Mouse (Mus musculus): ENCODE measurements around the gene Mllt3.

The Mllt3 gene

DNA sequence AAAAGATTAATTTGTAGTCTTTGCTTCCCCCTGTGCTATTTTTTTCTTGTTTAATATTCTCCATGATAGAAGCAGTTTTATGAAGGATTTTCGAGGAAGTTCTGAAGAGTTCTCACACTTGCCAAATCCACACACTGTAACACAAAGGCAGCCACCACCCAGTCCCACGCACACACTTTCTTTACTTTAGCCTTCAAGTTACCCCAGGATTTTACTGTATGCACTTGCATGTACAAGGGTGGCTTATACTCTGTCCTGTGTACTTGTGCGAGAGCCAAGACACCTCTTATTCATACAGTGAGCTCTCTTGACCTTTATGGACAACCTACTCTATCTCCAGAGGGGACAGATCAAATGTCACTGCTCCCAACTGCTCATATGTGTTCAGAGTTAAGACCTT, 209.5 kb downstream of the Mllt3 start:
- DNase-seq (ENCODE audit: low spot score), result no peak

DNA sequence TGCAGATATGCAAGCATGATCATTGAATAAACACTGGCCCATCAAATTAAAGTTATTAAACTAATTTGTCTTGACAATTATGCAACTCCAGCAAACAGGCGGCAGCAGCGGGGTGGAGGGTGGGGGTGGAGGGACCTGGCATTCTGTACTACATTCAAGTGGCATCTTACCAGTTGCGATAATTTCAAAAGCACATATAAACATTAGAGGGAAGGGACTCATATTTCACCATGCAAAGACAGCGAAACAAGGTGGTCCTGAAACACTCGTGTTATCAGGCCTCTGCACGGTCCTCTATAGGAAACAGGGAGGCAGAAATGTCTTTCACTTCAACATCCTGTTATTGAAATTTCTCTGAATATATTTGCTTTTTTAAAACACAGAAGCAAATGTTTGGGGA, 210.0 kb downstream of the Mllt3 start:
- DNase-seq (ENCODE audit: low spot score), result no peak

DNA sequence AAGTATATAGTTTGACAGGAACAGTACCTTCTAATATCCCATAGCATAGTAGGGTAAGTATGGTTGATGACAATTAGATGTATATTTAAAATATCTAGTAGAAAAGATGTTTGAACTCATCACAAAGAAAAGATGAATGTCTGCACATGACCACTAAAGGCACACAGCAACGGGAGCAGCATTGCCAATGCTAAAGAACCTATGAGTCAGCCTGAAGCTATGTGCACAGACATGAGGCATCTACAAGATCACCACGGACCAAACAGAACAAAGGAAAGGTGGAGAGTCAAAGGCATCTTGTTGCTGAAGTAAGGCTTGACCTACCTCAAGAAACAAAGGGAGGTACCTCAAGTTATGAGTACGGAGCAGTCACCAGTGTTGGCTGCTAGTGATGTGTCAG, 212.3 kb downstream of the Mllt3 start:
- DNase-seq (ENCODE audit: low spot score), result no peak

DNA sequence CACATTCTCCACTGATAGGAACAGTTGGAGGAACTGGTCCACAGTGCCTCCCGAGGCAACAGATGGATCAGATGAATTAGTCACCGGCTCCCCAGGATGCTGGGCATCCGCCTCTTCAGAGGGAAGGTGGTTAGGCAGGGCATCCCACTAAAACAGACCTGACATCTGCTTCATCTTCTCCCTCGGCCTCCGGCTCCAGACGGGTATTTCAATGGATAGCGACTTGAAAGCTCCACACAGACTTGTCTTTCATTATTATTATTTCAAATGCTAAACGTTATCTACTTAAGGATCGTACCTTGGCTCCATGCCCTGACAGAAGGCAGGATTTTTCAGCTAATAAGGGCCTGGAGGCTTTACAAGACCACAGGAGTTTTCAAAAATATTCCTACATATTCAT, 214.0 kb downstream of the Mllt3 start:
- no peak for DNase-seq (ENCODE audit: low spot score)

DNA sequence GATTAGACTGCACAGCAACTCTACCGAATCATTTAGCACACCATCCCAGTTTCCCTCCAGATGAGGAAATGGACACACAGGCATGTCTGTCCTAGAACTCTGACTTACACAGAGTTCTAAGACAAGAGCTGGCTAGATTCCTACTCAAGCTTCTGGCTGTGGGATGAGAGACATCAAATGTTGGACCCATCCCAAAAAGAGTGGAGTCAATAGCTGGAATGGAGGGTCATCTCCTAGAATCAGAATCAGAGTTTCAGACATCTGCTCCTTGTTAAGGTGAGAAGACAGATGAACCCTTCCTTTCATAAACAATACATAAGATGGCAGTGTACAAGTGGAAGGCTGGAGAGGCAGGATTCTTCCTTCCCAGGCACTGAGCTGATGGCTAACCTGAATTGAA, 214.9 kb downstream of the Mllt3 start:
- DNase-seq (ENCODE audit: low spot score), result no peak

DNA sequence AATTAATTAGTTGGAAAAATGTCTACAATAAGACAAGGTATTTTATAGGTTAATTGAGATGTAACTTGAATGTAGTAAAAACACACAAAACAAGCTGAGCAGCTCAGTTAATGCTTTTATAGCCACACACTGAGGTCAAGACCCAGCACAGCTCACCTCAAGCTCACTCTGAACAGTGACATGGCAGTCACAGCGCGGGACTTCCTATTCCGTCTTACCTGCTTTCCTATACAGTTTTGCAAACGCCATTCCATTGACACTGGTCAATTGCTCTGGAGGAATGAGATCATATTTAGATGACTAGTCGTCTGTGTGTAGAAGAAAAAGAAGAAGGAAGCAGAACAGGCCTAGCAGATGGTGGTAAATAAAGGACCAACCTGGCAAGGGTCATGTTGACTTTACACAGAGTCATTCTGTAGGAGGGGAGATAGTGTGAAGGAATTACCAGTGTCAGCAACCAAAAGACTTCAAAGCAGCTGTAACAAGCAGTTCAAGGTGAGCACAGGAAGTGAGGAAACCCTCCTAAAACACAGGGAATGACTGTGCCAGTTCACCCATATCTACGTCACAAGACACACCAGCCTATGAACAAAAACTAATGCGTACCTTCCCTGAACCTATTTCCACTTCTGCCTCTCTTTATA, 217.6 kb downstream of the Mllt3 start:
- DNase-seq (ENCODE audit: low spot score), result no peak

DNA sequence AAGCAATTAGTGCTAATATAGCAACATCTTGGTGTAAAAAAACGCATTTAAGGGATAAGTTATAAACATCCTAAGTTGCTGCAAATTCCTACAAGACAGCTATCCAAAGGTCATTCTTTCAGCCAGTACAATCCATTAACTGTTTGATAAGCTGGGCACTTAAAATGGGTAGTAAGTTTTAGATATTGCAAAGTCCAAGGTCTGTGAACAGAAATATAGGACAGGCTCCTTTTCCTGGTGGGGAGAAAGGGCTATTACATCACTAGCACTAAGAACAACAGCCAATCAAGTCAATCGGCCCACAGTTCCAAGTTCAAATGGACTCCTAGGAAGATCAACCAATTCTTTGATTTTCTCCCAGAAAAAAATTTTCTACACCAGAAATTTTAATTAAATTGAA, 221.3 kb downstream of the Mllt3 start:
- no peak for DNase-seq (ENCODE audit: low spot score)

DNA sequence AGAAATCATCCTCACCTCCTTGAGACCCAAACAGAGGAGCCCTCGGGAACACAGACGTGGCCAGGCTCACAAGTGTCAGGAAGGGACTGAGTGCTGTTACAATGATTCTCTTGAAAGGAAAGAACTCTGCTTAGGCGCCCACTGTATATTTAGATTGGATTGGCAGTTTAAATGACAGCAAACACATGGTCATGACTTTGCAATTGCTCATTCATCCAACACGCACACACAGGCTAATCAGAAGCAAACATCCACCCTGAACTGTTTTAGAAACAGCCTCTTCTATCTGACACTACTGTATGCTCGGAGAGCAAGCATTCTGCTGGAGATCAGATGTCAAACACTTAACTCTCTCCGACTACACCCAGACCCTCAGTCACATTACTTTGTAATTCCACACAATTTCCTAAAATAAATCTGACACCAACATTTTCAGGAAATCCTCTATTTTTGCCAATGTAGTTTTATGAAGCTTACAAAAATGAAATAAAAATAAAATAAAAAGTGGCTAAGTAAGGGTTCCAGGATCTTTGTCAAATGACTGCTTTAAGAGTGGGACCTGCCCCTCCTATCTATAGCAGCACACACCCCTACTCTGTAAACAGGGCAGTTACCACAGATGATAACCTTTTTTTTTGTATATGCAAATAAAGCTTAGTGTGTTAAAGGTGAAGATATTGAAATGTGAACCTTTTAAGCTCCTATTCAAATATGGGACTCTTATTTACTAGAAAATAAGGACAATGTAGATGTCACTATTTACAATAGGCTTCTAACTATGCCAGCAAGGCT, 226.8 kb downstream of the Mllt3 start:
- DNase-seq (ENCODE audit: low spot score), result peak; percentile 29

DNA sequence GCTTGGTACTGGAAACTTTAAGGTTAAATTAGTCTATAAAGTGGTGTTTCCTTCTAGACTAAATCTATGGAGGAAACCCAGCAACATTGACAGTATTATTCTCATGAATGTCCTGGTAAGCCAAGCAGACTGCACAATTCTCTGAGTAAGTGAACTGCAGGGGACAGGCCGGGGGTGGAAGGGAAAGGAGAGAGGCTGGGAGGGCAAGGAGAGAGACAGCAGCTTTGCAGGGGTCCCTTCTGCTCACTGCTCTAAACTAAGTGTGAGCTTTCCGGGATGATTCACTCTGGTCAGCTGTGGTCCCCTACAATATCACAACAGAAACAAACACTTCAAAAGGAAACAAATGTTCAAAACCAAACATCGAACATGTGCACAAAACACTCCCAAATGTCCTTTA, 228.6 kb downstream of the Mllt3 start:
- no peak for DNase-seq (ENCODE audit: low spot score)

DNA sequence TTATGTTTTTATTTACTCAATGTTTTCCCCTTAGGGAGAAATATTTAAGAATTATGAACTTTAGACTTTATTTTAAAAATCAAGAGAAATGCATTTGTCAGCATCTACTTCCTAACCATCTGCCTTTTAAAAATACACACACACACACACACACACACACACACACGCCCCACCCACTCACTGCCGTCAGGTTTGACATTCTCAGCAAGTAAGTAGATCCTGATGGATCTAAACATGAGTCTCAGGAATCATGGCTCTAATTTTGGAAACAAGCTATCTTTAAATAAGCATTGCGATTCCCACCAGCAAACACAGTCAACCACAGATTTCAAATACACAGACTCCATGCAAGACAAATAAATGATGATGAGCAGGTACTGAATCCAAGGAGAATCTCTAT, 229.9 kb downstream of the Mllt3 start:
- DNase-seq (ENCODE audit: low spot score), result no peak

DNA sequence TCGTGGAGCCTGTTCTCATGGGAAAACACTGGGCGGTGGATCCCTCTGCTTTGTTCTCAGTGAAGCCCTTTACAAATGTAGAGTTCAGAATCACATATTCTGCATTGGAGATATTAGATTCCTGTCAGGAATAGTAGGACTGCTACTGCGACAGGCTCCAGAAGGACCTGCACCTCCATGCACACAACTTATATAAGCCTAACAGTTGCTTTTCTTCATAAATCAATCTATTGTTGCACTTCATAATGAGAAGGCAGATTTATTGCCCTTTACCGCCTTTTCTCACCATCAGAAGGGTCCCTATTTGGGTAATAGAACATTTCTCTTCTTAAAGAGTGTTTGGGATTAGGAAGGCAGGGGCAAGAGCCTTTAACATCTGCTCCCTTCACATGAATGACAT, 231.0 kb downstream of the Mllt3 start:
- DNase-seq (ENCODE audit: low spot score), result peak; percentile 13

DNA sequence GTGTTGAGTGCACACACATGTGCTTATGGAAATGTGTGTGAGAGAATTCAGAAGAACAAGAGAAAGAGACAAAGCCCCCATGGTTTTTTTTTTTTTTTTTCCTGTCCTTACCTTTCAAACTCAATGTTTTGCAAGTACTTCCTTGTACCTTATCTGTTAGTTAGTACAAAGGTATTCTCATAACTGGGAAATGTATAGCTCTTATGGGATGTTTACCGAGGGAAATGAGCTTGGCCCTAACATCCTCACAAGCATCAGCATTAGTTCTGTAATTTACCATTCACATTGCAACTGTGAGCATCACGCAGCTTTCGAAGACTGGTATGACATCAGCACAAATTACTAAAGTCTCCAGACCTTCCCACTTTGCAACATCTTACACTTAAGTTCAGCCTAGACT, 231.8 kb downstream of the Mllt3 start:
- DNase-seq (ENCODE audit: low spot score), result no peak

DNA sequence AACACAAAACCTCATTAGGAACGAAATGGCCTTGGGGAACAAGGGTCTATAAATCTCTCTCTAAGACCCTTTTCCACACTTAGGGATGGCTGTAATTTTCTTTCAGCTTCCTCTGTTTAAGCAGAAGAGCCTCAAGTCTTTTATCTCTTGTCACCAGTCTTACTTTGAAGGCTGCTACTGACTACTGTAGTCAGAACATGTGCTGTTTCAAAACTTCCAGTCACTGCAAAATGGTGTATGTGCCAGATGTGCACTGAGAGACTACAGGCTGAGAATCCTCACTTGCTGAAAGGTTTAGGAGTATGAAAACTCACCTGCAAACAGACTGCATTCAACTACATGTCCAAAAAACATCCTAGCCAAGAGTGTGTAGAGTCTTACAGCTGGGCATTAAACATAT, 232.9 kb downstream of the Mllt3 start:
- no peak for DNase-seq (ENCODE audit: low spot score)

DNA sequence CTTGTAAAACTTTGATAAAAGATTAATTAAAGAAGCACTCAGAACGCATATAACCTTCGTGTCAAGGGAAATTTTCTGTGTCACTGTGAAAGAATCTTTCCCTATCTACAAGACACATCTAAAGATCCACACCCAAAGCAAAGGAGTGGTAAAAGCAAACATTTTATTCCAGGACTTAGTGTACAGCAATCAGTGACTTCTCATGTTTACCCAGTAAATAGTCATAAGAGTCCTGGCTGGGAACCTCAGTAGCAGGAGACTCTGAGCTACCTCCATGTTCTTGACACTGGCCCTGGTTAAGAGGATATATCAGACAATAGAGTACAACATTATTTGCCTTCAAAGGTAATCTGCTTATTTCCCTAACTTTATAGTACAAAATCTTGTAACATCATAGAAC, 233.7 kb downstream of the Mllt3 start:
- no peak for DNase-seq (ENCODE audit: low spot score)

DNA sequence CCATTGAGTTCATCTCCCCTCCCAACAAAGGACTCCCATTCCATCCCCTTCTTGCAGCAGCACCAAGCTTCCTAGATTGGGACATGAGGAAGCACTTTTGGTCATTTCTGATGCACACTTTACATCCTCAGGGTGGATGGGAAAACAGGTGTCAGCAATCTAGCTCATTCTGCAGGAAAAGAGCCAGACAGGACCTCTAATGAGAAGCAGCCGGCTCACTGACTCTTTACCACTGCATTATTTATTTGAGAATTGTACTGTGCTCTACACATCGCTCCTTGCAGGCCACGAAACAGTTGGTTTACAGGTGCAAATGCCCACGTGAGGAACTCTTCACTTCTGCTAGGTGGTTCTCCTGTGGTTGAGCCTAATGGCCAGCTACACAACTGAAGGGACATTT, 237.9 kb downstream of the Mllt3 start:
- no peak for DNase-seq (ENCODE audit: low spot score)

DNA sequence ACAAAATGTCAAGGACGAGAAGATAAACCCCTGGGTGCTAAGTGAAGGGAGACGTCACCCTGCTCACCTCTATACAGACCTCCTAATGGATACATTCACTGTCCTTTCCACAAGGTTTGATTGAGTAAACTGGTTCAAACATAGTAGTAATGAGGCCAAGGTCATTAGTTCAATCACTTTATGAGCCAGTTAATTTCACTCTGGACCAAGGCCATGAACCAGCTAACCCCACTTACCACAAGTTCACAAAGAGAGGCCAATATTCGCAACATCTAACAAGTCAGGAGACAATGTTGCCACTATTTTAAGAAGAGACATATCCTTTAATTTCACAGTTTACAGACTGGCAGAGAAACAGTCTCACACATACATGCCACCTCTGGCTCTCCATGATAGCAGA, 238.9 kb downstream of the Mllt3 start:
- DNase-seq (ENCODE audit: low spot score), result no peak

DNA sequence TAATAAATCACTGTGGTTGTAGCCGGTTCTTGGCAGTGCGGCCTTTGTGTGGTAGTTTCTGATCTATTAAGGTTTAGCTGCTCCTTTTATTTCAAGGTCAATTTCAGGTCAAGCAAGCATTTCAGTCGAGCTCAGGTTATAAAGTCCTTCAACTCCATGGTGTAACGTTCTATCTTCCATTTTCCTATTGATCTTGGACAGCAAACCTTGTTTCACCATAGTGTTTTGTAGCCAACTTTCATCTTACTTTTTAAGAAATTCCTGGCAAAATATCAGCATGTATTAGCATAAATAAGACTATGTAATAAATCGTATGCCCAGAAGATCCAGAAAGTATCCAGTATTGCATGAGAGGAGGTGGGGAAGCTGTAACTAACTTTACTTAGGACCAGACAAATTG, 240.7 kb downstream of the Mllt3 start:
- DNase-seq (ENCODE audit: low spot score), result peak; percentile 28

DNA sequence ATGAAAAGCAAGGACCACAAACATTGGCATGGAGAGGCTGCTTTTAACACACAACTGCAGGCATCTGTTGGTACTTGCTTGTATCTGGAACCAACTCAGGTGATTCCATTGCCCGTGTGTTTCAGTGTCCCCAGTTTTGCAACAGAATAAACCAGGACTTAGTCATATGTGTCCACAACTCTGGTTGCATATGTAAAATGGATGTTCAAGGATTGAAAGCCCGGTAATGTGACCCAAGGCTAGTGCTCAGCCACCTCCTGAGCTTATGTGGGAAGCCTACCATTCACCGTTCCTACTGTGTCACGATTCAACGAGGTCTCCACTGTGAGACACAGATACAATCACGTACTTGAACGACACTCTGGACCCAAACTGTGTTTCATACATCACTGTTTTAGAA, 243.7 kb downstream of the Mllt3 start:
- DNase-seq (ENCODE audit: low spot score), result no peak

DNA sequence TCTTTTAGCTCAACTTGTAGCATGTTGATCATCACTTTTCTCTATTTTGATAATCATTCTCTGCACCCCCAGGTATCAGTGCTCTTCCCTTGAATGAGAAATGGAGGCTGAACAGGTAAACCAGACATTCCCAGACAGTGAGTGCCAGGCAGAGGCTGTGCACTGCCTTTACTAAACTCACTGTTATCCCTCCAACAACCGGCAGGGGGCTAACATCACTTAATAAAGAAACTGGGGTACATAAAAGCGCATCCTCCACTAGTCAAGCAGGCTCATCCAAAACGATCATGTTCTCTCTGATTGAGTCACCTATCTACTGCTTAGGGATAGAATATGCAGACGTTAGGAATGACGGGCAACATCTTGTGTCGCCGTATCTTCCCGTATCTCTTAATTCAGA, 244.5 kb downstream of the Mllt3 start:
- DNase-seq (ENCODE audit: low spot score), result peak; percentile 61

DNA sequence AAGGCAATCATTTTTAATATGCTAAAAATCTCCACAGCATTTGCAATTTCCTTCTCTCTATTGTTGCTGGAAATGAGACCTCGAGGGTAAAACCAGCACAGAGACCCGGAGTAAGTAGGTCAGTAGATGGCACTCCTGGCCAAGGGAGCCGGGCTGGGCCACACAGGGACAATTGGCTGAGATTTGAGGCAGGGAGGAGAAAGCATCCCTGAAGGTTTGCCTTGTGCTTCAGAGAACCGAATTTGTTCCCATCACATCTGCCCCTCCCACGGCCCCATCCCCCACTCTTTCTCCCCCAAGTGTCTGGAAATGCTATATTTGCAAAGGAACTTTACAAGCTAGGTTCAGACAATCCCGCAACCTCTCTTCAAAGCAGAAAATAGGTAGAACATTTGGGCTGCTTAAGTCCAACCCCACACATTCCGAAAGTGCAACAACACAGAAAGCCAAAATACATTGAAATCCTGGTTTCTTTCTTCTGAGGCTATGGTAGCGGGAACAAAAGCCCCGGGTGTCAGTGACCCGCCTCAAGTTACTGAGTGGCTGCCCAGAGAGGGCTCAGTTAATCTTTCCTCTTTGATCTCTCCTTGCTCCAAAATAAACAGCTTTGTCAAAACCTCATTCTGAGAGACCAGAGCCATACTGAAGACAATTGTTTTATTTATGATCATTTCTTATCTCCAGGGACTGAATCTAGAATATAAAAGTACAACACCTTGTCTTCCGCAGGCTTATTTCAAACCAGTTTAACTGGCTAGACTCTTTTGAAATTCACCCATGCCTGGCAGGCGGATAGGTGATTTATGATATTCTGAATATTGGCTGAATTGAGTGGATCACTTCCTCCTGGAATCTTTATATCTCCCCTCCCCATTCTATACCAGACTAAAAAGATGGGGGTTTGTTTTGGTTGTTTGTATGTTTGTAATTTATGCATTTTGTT, 247.8 kb downstream of the Mllt3 start:
- peak; percentile 86 for DNase-seq (ENCODE audit: low spot score)

DNA sequence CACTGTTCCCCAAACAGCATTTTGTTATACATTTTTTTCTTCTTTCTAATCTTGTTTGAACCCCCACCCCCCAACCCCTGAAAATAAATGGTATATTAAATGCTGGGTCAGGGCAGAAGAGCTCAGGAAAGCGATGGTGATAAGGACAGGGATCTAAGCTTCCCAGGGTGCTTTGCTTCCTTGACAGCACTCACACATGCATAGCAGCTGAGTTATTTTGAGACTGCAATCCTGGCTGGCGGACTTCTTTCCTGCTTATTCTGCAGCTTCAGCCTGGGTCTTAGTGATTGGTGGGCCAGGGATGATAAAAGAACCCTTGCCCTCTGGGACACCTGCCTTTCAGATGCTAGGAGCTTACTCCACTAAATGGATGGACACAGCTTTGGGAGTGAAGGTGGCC, 249.4 kb downstream of the Mllt3 start:
- DNase-seq (ENCODE audit: low spot score), result no peak

DNA sequence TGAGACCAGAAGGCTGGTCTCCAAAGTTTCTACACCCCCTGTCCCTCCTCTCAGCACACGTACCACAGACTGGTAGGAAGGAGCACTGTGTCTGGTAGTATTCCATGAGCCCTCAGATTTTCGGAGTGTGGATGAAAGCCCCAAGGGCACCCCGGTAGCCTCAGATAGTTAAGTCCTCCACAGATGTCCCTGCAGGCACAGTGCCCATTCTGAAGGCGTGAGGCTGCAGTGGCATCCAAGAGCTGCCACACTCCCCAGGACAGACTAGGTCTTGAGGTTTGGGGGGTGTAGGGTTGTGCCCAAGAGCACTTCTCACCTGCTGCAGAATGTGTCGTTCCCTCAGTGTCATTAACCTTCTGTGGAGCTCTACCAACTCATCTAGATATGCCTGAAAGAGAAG, 251.2 kb downstream of the Mllt3 start:
- DNase-seq (ENCODE audit: low spot score), result no peak

DNA sequence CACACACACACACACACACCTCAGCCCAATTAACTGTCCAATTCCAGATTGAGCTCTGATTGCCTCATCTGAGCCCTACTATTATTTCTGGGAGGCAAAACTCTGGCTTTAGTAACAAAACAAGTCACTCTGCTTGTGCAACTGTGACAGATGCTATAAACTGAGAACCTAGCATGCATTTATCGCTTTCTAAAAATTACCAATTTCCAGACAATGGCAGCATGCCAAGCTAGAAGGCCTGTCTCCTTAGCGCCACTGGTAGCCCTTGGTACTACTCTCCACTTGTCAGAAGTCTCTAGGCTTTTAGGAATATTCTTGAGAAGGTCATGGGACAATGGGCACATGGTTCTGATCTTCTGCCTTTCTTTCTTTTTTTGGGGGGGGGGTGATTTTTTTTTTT, 257.4 kb downstream of the Mllt3 start:
- DNase-seq (ENCODE audit: low spot score), result no peak
